Mouse (Mus musculus) CH12.LX (cell line): ENCODE data around the gene Itpr1. TPM values are rescaled to one million over a fixed set of nuclear protein-coding genes. Genes with fewer than 3 reads are reported as not detected.

ENCODE experiments used
- DNase-seq: peaks from one replicate; pipeline ENCODE4 v3.0.0-alpha.2; 2013; ENCODE audit errors: extremely low read depth
- H3K27ac ChIP-seq: 2 replicates; pipeline ENCODE4 v1.5.1; 2012; ENCODE audit warnings: low read depth, mild to moderate bottlenecking, control low read depth, moderate library complexity; ENCODE audit not compliant: insufficient read depth
- H3K27me3 ChIP-seq: replicated peaks from 2 replicates; pipeline ENCODE3; 2012; ENCODE audit warnings: inconsistent platforms
- H3K36me3 ChIP-seq, 2 experiments: replicated peaks in 1 of 2; 2 replicates each; pipeline versions ENCODE3 to v1.6.1; 2012; ENCODE audit warnings: inconsistent platforms in 1 of 2, low read length in 1 of 2, mild to moderate bottlenecking in 1 of 2, mixed read lengths in 1 of 2, moderate library complexity in 1 of 2; ENCODE audit not compliant: control insufficient read depth in 1 of 2, insufficient read depth in 1 of 2
- H3K4me1 ChIP-seq, 2 experiments: 2 replicates each; pipeline ENCODE4 v1.6.1; 2012; ENCODE audit warnings: inconsistent platforms in 1 of 2, moderate library complexity in 1 of 2; ENCODE audit not compliant: insufficient read depth in 2 of 2, control insufficient read depth in 1 of 2
- H3K4me2 ChIP-seq: 2 replicates; pipeline ENCODE4 v1.6.1; 2012; ENCODE audit warnings: low read depth, mild to moderate bottlenecking, control low read depth; ENCODE audit not compliant: poor library complexity, insufficient read depth, severe bottlenecking
- H3K4me3 ChIP-seq, 3 experiments: fragments of 150-350 bp in 1 of 3; sonication (generic) in 1 of 3; replicated peaks in 1 of 3; 2 replicates each; pipeline versions ENCODE3 to v1.5.1; 2011 to 2012; ENCODE audit warnings: low read depth in 2 of 3, low read length in 2 of 3, mild to moderate bottlenecking in 2 of 3, moderate library complexity in 2 of 3, control low read depth in 1 of 3, improper control_type of control experiment in 1 of 3, inconsistent platforms in 1 of 3, mixed read lengths in 1 of 3; ENCODE audit not compliant: poor library complexity in 1 of 3
- H3K79me2 ChIP-seq: replicated peaks from 2 replicates; pipeline ENCODE4 v1.6.1; 2012; ENCODE audit warnings: mild to moderate bottlenecking, moderate library complexity; ENCODE audit not compliant: control insufficient read depth, poor library complexity, insufficient read depth, severe bottlenecking; ENCODE audit errors: extremely low read depth
- H3K9ac ChIP-seq: 2 replicates; pipeline ENCODE4 v1.6.1; 2012; ENCODE audit warnings: low read depth, mild to moderate bottlenecking, control low read depth, moderate library complexity; ENCODE audit not compliant: insufficient read depth
- H3K9me3 ChIP-seq: replicated peaks from 2 replicates; pipeline ENCODE3; 2012; ENCODE audit warnings: low read length, inconsistent platforms, mixed read lengths
- BHLHE40 ChIP-seq: IDR thresholded peaks from 2 replicates; pipeline ENCODE4 v1.6.1; 2011; ENCODE audit warnings: mild to moderate bottlenecking, low read depth, low read length, improper control_type of control experiment
- CHD2 ChIP-seq: IDR thresholded peaks from 2 replicates; pipeline ENCODE4 v1.6.1; 2011; ENCODE audit warnings: low read length, improper control_type of control experiment
- E2F4 ChIP-seq: IDR thresholded peaks from 2 replicates; pipeline ENCODE4 v1.6.1; 2011; ENCODE audit warnings: low read depth, low read length, improper control_type of control experiment; ENCODE audit not compliant: insufficient replicate concordance
- EP300 ChIP-seq: IDR thresholded peaks from 2 replicates; pipeline ENCODE4 v1.6.1; 2011; ENCODE audit warnings: low read length, improper control_type of control experiment
- ETS1 ChIP-seq: conservative IDR thresholded peaks from 2 replicates; pipeline ENCODE4 v1.6.1; 2012; ENCODE audit warnings: low read depth, mild to moderate bottlenecking, inconsistent platforms, low read length, improper control_type of control experiment, moderate library complexity
- GABPA ChIP-seq: IDR thresholded peaks from 2 replicates; pipeline ENCODE4 v1.6.1; 2012; ENCODE audit warnings: low read depth, low read length, improper control_type of control experiment, inconsistent platforms; ENCODE audit not compliant: insufficient replicate concordance
- IRF4 ChIP-seq: IDR thresholded peaks from 2 replicates; pipeline ENCODE4 v1.6.1; 2014; ENCODE audit warnings: low read depth, mild to moderate bottlenecking, inconsistent platforms, low read length, improper control_type of control experiment
- JUN ChIP-seq: IDR thresholded peaks from 2 replicates; pipeline ENCODE4 v1.6.1; 2011; ENCODE audit warnings: low read depth, mild to moderate bottlenecking, low read length, improper control_type of control experiment, moderate library complexity; ENCODE audit not compliant: insufficient read depth
- JUND ChIP-seq: conservative IDR thresholded peaks from 2 replicates; pipeline ENCODE4 v1.6.1; 2011; ENCODE audit warnings: low read depth, low read length, improper control_type of control experiment
- KAT2A ChIP-seq: IDR thresholded peaks from 2 replicates; pipeline ENCODE4 v1.6.1; 2012; ENCODE audit warnings: low read length, improper control_type of control experiment, inconsistent platforms; ENCODE audit not compliant: insufficient replicate concordance
- MAFK ChIP-seq: IDR thresholded peaks from 2 replicates; pipeline ENCODE4 v1.6.1; 2011; ENCODE audit warnings: low read length, improper control_type of control experiment; ENCODE audit not compliant: insufficient replicate concordance
- MAX ChIP-seq: IDR thresholded peaks from 2 replicates; pipeline ENCODE4 v1.6.1; 2011; ENCODE audit warnings: low read length, improper control_type of control experiment
- MAZ ChIP-seq: IDR thresholded peaks from 2 replicates; pipeline ENCODE4 v1.6.1; 2012; ENCODE audit warnings: low read depth, mild to moderate bottlenecking, inconsistent platforms, low read length, improper control_type of control experiment, moderate library complexity
- MEF2A ChIP-seq: IDR thresholded peaks from 2 replicates; pipeline ENCODE4 v1.6.1; 2014; ENCODE audit warnings: low read depth, mild to moderate bottlenecking, inconsistent platforms, low read length, improper control_type of control experiment, borderline replicate concordance
- MXI1 ChIP-seq: IDR thresholded peaks from 2 replicates; pipeline ENCODE4 v1.6.1; 2011; ENCODE audit warnings: mild to moderate bottlenecking, low read depth, low read length, improper control_type of control experiment
- MYC ChIP-seq: IDR thresholded peaks from 2 replicates; pipeline ENCODE4 v1.6.1; 2011; ENCODE audit warnings: low read depth, mild to moderate bottlenecking, improper control_type of control experiment, low read length
- NELFE ChIP-seq: IDR thresholded peaks from 2 replicates; pipeline ENCODE4 v1.6.1; 2011; ENCODE audit warnings: low read depth, low read length, improper control_type of control experiment
- NRF1 ChIP-seq: IDR thresholded peaks from 2 replicates; pipeline ENCODE4 v1.6.1; 2014; ENCODE audit warnings: low read depth, mild to moderate bottlenecking, inconsistent platforms, low read length, improper control_type of control experiment, moderate library complexity
- PAX5 ChIP-seq: IDR thresholded peaks from 2 replicates; pipeline ENCODE4 v1.6.1; 2012; ENCODE audit warnings: low read length, inconsistent platforms, mixed read lengths
- POLR2A ChIP-seq: IDR thresholded peaks from 2 replicates; pipeline ENCODE4 v1.6.1; 2011; ENCODE audit warnings: low read depth, mild to moderate bottlenecking, improper control_type of control experiment, low read length
- RCOR1 ChIP-seq: conservative IDR thresholded peaks from 2 replicates; pipeline ENCODE4 v1.6.1; 2012; ENCODE audit warnings: low read depth, mild to moderate bottlenecking, inconsistent platforms, low read length, improper control_type of control experiment
- SIN3A ChIP-seq: IDR thresholded peaks from 2 replicates; pipeline ENCODE4 v1.6.1; 2012; ENCODE audit warnings: low read length, improper control_type of control experiment, inconsistent platforms
- SMC3 ChIP-seq: IDR thresholded peaks from 2 replicates; pipeline ENCODE4 v1.6.1; 2011; ENCODE audit warnings: low read depth, low read length, improper control_type of control experiment
- TBP ChIP-seq: conservative IDR thresholded peaks from 2 replicates; pipeline ENCODE4 v1.6.1; 2011; ENCODE audit warnings: low read depth, low read length, improper control_type of control experiment
- UBTF ChIP-seq: IDR thresholded peaks from 2 replicates; pipeline ENCODE4 v1.6.1; 2012; ENCODE audit warnings: low read depth, mild to moderate bottlenecking, inconsistent platforms, low read length, improper control_type of control experiment, moderate library complexity
- USF2 ChIP-seq: conservative IDR thresholded peaks from 2 replicates; pipeline ENCODE4 v1.6.1; 2011; ENCODE audit warnings: low read depth, low read length, improper control_type of control experiment
- ZKSCAN1 ChIP-seq: IDR thresholded peaks from 2 replicates; pipeline ENCODE4 v1.6.1; 2012; ENCODE audit warnings: low read depth, inconsistent platforms, low read length, improper control_type of control experiment, borderline replicate concordance
- ZMIZ1 ChIP-seq: IDR thresholded peaks from 2 replicates; pipeline ENCODE4 v1.6.1; 2012; ENCODE audit warnings: low read depth, mild to moderate bottlenecking, inconsistent platforms, low read length, improper control_type of control experiment
- dilution Hi-C: fragments of 300-500 bp; cut with MboI; formaldehyde crosslinking; loops from 2 replicates; pipeline ENCODE4 v1.14.3; 2020; ENCODE audit warnings: low sequenced_read_pairs; ENCODE audit not compliant: extremely low pct_unique_long_range_greater_than_20kb, extremely low pct_ligation_motif_present
- in situ Hi-C: fragments of 300-500 bp; cut with MboI; formaldehyde crosslinking; loops from 3 replicates; pipeline ENCODE4 v1.14.3; 2019; ENCODE audit warnings: low sequenced_read_pairs, low pct_ligation_motif_present, low pct_unique_long_range_greater_than_20kb, mixed read lengths
- polyA plus RNA-seq: library from polyadenylated mRNA; unstranded; fragments of >175 nt; gene quantifications from 2 replicates; pipeline ENCODE4 v1.2.1, GENCODE M21; 2012; ENCODE audit warnings: low read depth; ENCODE audit not compliant: insufficient read length
- total RNA-seq, 2 experiments: library from RNA; depleted of rRNA; stranded (reverse); fragments of 300-350 nt in 1 of 2; fragments of >200 nt in 1 of 2; gene quantifications; 2 replicates each; pipeline ENCODE4 v1.2.3; 2012 to 2014

Itpr1 gene
- total and polyA plus RNA-seq, 3 experiments, result 42.8 to 73.1 (median 53.4) TPM

GRCm38 (mm10) chr6:108222875-108223274 is 10.0 kb downstream of the Itpr1 start:
- Histone ChIP-seq H3K79me2 (peaks cover 71% of the 10 kb centered on the region), H3K4me3 (no peak overlapping the region), H3K27me3 (no peaks in the 10 kb centered on the region), H3K36me3 (peaks cover 6 to 57% of the 10 kb centered on the region in 2 experiments), H3K9me3 (no peaks in the 10 kb centered on the region)
- no peak for TF ChIP-seq ZMIZ1
- 0 out of 2 replicates have a peak, but pooled peaks have one; percentile 20 for TF ChIP-seq MYC
- peak; percentile 67 for TF ChIP-seq SIN3A
- no peak for TF ChIP-seq JUND
- TF ChIP-seq MAZ, result peak; percentile 63; the same call in 1 of the 2 replicates
- TF ChIP-seq MAX, result peak; percentile 29; the same call in 1 of the 2 replicates
- TF ChIP-seq CHD2, result peak; percentile 58
- TF ChIP-seq RCOR1, result peak; percentile 71; the same call in 1 of the 2 replicates
- TF ChIP-seq BHLHE40, result peak; percentile 38; the same call in 1 of the 2 replicates
- TF ChIP-seq JUN, result no peak
- peak; percentile 93 for TF ChIP-seq EP300
- peak; percentile 16 for TF ChIP-seq ETS1
- TF ChIP-seq KAT2A, result 0 out of 2 replicates have a peak, but pooled peaks have one; percentile 27
- TF ChIP-seq POLR2A, result no peak
- TF ChIP-seq MXI1, result peak; percentile 58; the same call in 1 of the 2 replicates
- TF ChIP-seq IRF4, result peak; percentile 94
- peak; percentile 71 for TF ChIP-seq MEF2A
- TF ChIP-seq PAX5, result no peak
- peak; percentile 26 for TF ChIP-seq SMC3
- TF ChIP-seq, all 38 proteins: peak for 14
- DNase-seq, result peak; percentile 71
- dilution Hi-C loops (no loop called here), in situ Hi-C loops (loop anchor here (10.0 kb wide), 1 partner anchor 102 kb away; no protein-coding TSS in a partner anchor)
- Histone ChIP-seq H3K9ac (0 out of 2 replicates have a peak overlapping the region, but pooled peaks have one; percentile 34), H3K27ac (peak overlapping the region; percentile 55; the same call in 1 of the 2 replicates), H3K4me2 (peak overlapping the region; percentile 43), H3K4me1 (peaks cover 20 to 78% of the 10 kb centered on the region in 2 experiments; a peak in 3 of 4 replicates)

- H3K36me3 ChIP-seq, result peaks cover 6 to 49% of the 10 kb centered on the region in 2 experiments
- dilution Hi-C loops, result no loop called here
- H3K9me3 ChIP-seq, result no peaks in the 10 kb centered on the region
- TF ChIP-seq TBP, result no peak
- no peak for TF ChIP-seq SMC3
- TF ChIP-seq ZMIZ1, result no peak
- TF ChIP-seq USF2, result no peak
- TF ChIP-seq MAFK, result no peak
- no peak for TF ChIP-seq JUND
- TF ChIP-seq MAZ, result no peak
- no peak for TF ChIP-seq UBTF
- TF ChIP-seq ZKSCAN1, result no peak
- no peak for TF ChIP-seq BHLHE40
- TF ChIP-seq ETS1, result no peak
- TF ChIP-seq NRF1, result no peak
- no peak for TF ChIP-seq E2F4
- TF ChIP-seq GABPA, result no peak
- TF ChIP-seq JUN, result no peak
- TF ChIP-seq MXI1, result no peak
- no peak for TF ChIP-seq MEF2A
- no peak for TF ChIP-seq SIN3A
- no peak for TF ChIP-seq NELFE
- no peak overlapping the region for H3K9ac ChIP-seq
- in situ Hi-C loops, result loop anchor here (10.0 kb wide), 1 partner anchor 100 kb away; no protein-coding TSS in a partner anchor
- H3K4me1 ChIP-seq, result peaks cover 27 to 86% of the 10 kb centered on the region in 2 experiments
- no peak overlapping the region for H3K4me2 ChIP-seq
- DNase-seq, result no peak
- H3K27me3 ChIP-seq, result no peaks in the 10 kb centered on the region
- peaks cover 80% of the 10 kb centered on the region for H3K79me2 ChIP-seq
- H3K4me3 ChIP-seq, result no peak overlapping the region
- H3K27ac ChIP-seq, result no peak overlapping the region
Measured at GRCm38 (mm10) chr6:108224361-108224760, 11.5 kb downstream of the Itpr1 start.
